Mouse (Mus musculus): ENCODE data around the gene Lsamp.

GRCm38 (mm10) chr16:40549663-40550062 lies 565.5 kb downstream of the Lsamp start:
- TF ChIP-seq CTCF (IDR thresholded peaks at IDR 0.05; ENCODE audit: extremely low read depth, insufficient read depth, insufficient read length, insufficient replicate concordance) (no peak), POLR2A (IDR thresholded peaks at IDR 0.05; ENCODE audit: low read depth, low read length) (no peak)
